Mouse (Mus musculus) mature B cell (primary cell): Measurements from ENCODE around the gene Sf3a2.

ENCODE experiments used
- in situ Hi-C: fragments of 300-500 bp; cut with MboI; formaldehyde crosslinking; loops from 2 replicates; pipeline ENCODE4 v1.14.3; 2019

The Sf3a2 gene

GRCm38 (mm10) chr10:80848571-80848970 is 50.6 kb downstream of the Sf3a2 start:
- in situ Hi-C loops = no loop called here
